Mouse (Mus musculus) gastrocnemius, adult 2 months (tissue): ENCODE results near the gene Acot7. TPM values are rescaled to one million over a fixed set of nuclear protein-coding genes. Genes with fewer than 3 reads are reported as not detected.

Experiments used
- DNase-seq: peaks from one replicate; pipeline ENCODE4 v3.0.0; 2022
- H3K27ac ChIP-seq: fragments of 200-600 bp; 2 replicates; pipeline ENCODE4 v1.8.1; 2022; ENCODE audit warnings: mild to moderate bottlenecking
- H3K4me3 ChIP-seq: fragments of 200-600 bp; 2 replicates; pipeline ENCODE4 v1.8.1; 2022; ENCODE audit warnings: mild to moderate bottlenecking, moderate library complexity
- CTCF ChIP-seq: fragments of 200-600 bp; IDR thresholded peaks from 2 replicates; pipeline ENCODE4 v1.8.1; 2022; ENCODE audit warnings: antibody characterized with exemption, mild to moderate bottlenecking, moderate library complexity
- intact Hi-C: fragments of 180-260 bp; cut with DNase I; formaldehyde crosslinking; loops from one replicate; pipeline ENCODE4 v1.15.1; 2025
- total RNA-seq, 2 experiments: library from RNA; stranded (reverse); gene quantifications; 2 replicates each; pipeline ENCODE4 v1.2.3; 2021

Gene Acot7
- total RNA-seq, 2 experiments from 2014 or later = 12.7 to 22.8 TPM

GRCm38 (mm10) chr4:152189071-152189470 is 11.1 kb downstream of the Acot7 start:
- intact Hi-C loops = no loop called here
- Histone ChIP-seq H3K4me3 (no peak overlapping the region), H3K27ac (no peak overlapping the region)
- no peak for TF ChIP-seq CTCF
- no peak for DNase-seq

- no peak for TF ChIP-seq CTCF
- H3K4me3 ChIP-seq = no peak overlapping the region
- no peak overlapping the region for H3K27ac ChIP-seq
- no peak for DNase-seq
- intact Hi-C loops = no loop called here
These were observed 11.8 kb downstream of the Acot7 start for GRCm38 (mm10) chr4:152189691-152190090.

DNA sequence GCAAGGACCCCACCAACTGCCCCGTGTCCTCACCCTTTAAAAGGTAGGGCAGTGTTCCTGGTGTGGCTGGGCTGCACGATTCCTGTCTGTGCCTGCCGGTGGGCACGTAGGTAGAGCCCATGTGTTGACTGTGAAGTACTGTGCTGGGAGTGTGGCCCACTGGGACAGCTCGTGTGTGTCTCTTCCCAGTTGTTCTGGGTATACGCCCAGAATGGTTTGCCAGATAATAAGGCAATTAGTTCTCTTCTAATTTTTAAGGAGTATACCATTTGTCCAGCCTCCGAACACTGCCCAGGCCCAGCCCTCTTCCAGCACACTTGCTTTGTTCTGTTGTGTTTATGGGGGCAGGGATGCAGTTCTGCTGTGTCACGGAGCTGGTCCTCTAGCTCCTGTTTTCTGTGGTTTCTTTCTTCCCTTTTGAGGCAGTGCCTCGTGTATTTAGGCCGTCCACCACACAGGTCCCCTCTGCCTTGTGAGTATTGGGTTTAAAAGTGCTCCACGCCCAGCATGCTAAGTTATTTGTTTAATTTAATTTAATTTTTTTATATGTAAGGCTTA is 12.2 kb downstream of the Acot7 start:
- intact Hi-C loops = no loop called here
- Histone ChIP-seq H3K27ac (no peak overlapping the region; the same call in 1 of the 2 replicates), H3K4me3 (no peak overlapping the region)
- no peak for DNase-seq
- TF ChIP-seq CTCF = no peak

- Histone ChIP-seq H3K4me3 (no peak overlapping the region), H3K27ac (no peak overlapping the region; the same call in 1 of the 2 replicates)
- intact Hi-C loops = no loop called here
- DNase-seq = no peak
- no peak for TF ChIP-seq CTCF
These were observed 12.8 kb downstream of the Acot7 start for GRCm38 (mm10) chr4:152190701-152191100.

DNA sequence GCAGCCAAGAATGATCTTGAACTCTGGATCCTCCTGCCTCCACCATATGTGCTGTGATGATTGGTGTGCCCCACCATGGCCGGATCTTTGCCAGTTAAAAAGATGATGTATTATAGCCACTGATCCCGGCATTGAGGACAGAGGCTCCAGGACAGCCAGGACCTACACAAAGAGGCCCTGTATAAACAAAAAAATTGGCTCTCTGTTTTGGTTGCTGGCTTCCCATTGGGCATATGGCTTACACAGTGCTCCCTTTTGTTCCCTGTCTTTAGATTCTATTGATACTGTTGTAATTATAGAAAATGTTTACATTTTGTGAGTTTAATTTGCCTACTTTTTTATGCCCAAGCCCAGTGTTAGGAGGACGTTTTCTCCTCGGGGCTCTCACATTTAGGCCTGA is 14.6 kb downstream of the Acot7 start:
- H3K4me3 ChIP-seq = no peak overlapping the region
- intact Hi-C loops = no loop called here
- no peak for TF ChIP-seq CTCF
- no peak for DNase-seq
- no peak overlapping the region for H3K27ac ChIP-seq

DNA sequence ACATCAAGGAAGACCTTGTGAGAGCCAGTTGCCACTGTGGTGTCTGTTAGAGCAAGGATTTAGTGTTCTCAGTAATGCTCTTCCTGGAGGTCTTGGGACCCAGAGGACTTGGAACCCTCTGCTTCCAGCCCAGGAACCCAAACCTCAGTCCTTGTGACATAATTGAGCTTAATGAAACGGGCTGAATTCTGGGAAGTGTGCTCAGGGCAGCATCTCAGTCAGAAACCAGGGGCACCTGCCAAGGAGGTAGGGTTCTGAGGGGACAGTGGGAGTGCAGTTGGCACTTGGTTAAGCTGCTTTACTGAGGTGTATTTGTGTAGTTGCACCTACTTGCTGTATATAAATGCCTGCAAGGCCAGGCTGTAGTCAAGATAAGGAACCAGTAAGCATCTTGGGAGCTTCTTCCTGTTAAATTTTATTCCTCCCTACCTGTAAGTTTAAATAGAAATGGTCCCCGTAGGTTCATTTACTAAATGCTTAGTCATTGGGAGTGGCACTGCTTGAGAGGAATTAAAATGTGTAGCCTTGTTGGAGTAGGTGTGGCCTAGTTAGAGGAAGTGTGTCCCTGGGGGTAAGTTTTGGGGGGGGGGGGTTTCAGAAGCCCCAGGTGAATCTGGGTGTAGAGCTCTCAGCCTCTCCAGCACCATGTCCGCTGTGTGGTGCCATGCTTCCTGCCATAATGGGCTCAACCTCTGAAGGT is 16.7 kb downstream of the Acot7 start:
- Histone ChIP-seq H3K4me3 (no peak overlapping the region), H3K27ac (no peak overlapping the region)
- no peak for TF ChIP-seq CTCF
- no peak for DNase-seq
- intact Hi-C loops = no loop called here

DNA sequence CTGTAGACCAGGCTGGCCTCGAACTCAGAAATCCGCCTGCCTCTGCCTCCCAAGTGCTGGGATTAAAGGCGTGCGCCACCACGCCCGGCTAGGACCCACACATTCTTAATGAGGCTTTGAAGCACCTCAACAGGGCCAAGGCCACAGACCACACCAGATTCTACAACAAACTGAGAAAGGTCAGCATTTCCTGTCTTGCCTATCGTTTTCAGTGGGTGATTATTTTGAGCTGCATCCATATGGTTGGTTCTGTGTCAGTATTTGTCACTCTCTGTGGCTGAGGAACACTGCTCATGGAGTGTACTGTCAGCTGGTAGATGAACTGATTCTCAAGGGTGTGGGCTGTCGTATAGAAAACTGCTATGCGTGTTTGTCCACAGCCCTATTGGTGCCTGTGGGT is 18.3 kb downstream of the Acot7 start:
- TF ChIP-seq CTCF = no peak
- H3K4me3 ChIP-seq = no peak overlapping the region
- no peak overlapping the region for H3K27ac ChIP-seq
- intact Hi-C loops = no loop called here
- no peak for DNase-seq

DNA sequence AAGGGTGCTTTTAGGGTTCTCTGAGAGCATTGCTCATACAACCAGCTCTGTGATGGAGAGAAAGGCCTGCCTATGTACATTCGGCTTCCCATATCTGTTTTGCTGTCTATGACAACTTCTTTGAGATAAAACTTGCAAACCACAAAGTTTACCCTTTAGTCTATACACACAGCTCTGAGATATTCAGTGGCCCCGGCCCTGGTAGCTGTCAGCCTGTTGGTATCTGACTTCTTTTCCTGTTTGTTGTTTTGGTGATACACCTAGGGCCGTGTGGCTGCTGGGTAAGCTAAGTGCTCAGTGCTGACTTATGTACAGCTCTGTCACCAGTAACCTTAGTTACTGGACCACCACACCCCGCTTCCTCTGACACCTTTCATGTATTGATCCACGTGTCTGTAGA is 19.6 kb downstream of the Acot7 start:
- Histone ChIP-seq H3K27ac (no peak overlapping the region), H3K4me3 (no peak overlapping the region)
- intact Hi-C loops = no loop called here
- TF ChIP-seq CTCF = no peak
- no peak for DNase-seq

- DNase-seq = no peak
- no peak for TF ChIP-seq CTCF
- no peak overlapping the region for H3K27ac ChIP-seq
- no peak overlapping the region for H3K4me3 ChIP-seq
- intact Hi-C loops = no loop called here
These were observed 21.7 kb downstream of the Acot7 start for GRCm38 (mm10) chr4:152199617-152200016.

- no peak for DNase-seq
- intact Hi-C loops = no loop called here
- no peak overlapping the region for H3K27ac ChIP-seq
- TF ChIP-seq CTCF = no peak
- no peak overlapping the region for H3K4me3 ChIP-seq
These were observed 23.6 kb downstream of the Acot7 start for GRCm38 (mm10) chr4:152201492-152201891.

DNA sequence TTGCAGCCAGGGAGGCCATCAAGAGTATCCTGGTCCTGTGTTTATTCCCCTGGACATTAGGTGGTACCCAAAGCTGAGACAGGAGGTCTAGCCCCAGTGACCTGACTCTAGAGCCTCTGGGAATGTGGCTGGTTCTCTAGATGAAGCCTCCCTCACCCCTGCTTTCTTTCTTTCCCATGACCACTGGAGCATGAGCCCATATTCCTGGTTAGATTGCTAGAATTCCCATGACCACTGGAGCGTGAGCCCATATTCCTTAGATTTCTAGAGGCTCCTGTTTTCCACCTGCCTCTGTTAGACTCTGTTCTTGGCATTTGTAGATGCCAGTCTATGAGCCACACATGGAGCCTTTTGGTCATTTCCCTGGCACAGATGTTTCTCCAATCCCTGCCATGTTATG is 24.5 kb downstream of the Acot7 start:
- Histone ChIP-seq H3K4me3 (no peak overlapping the region), H3K27ac (no peak overlapping the region)
- intact Hi-C loops = no loop called here
- no peak for TF ChIP-seq CTCF
- no peak for DNase-seq

DNA sequence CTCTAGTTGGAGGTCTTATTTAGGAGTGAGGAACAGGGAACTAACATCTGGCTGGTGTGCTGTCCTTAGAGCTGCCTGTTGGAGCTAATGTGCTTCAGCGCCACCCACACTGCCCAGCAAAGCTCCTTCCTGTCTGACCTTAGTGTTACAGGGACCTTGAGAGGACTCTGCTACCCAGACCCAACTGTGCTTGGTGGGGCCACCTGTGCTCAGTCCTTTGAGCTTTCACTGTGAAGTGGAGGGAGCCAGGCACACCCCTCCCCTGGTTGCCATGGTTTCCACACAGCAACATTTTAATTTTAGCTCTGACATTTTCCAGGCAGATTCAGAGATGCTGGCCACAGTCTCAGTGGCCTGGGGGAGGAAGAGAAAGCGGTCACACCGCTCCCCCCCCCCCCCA is 25.0 kb downstream of the Acot7 start:
- DNase-seq = no peak
- H3K27ac ChIP-seq = no peak overlapping the region
- intact Hi-C loops = no loop called here
- TF ChIP-seq CTCF = no peak
- H3K4me3 ChIP-seq = no peak overlapping the region

- Histone ChIP-seq H3K27ac (no peak overlapping the region), H3K4me3 (no peak overlapping the region)
- TF ChIP-seq CTCF = no peak
- intact Hi-C loops = no loop called here
- no peak for DNase-seq
These were observed 26.7 kb downstream of the Acot7 start for GRCm38 (mm10) chr4:152204663-152205062.

DNA sequence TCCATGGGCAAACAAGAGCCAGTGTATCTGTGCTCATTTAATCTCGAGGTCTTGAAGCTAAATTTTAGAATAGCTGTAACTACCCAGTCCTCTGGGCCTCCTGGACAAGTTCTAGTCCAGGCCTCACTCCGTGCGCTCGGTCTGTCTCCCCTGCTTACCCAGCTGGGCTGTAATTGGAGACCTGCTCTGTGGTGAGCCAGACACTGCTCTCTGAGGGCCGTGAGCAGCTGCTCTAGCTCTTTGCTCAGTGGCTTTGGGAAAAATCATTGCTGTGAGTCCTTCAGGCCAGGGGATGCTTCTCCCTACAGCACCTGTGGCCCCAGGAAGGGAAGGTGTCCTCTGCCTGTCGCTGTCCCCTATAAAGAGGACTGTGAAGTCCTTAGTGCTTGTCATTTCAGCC is 28.3 kb downstream of the Acot7 start:
- intact Hi-C loops = no loop called here
- TF ChIP-seq CTCF = no peak
- peak; percentile 67 for DNase-seq
- Histone ChIP-seq H3K27ac (peak overlapping the region; percentile 75), H3K4me3 (0 out of 2 replicates have a peak overlapping the region, but pooled peaks have one; percentile 7)
